Mouse (Mus musculus): ENCODE measurements around the gene Oprd1.

GRCm38 (mm10) chr4:132095043-132095442, 49.2 kb downstream of the Oprd1 start:
- no peak for TF ChIP-seq CTCF (conservative IDR thresholded peaks at IDR 0.05; ENCODE audit: low read length)
- no peak for TF ChIP-seq NANOG (IDR thresholded peaks at IDR 0.05; ENCODE audit: borderline replicate concordance, low read length)
- TF ChIP-seq POU5F1 (IDR thresholded peaks at IDR 0.05; ENCODE audit: borderline replicate concordance, low read length), result no peak

All from E14TG2a.4 (cell line).